Mouse (Mus musculus): ENCODE results near the gene Ccdc163.
"Not testable (repeated sequence)": the region's sequence is repeated elsewhere in the genome, so short reads cannot be mapped to it uniquely, and the experiment has no call there.

Ccdc163 gene

GRCm38 (mm10) chr4:116708201-116708764, at the start of gene Ccdc163, which contains the start of gene Mmachc:
Gene Ccdc163, plus strand, starts transcription at chr4:116708509.
Gene Mmachc, minus strand, starts transcription at chr4:116708406.
- DNase-seq (ENCODE audit: low spot score) = peak; percentile 98

- peak; percentile 51 for DNase-seq (ENCODE audit: low spot score)
Measured at GRCm38 (mm10) chr4:116659474-116659873, 48.8 kb upstream of the Ccdc163 start.

GRCm38 (mm10) chr4:116659916-116660315, 48.4 kb upstream of the Ccdc163 start:
- not testable (repeated sequence) for DNase-seq (ENCODE audit: low spot score)

- no peak for DNase-seq (ENCODE audit: low spot score)
Measured at GRCm38 (mm10) chr4:116660829-116661228, 47.5 kb upstream of the Ccdc163 start.

- no peak for DNase-seq (ENCODE audit: low spot score)
Measured at GRCm38 (mm10) chr4:116661998-116662397, 46.3 kb upstream of the Ccdc163 start.

GRCm38 (mm10) chr4:116666625-116667024, 41.7 kb upstream of the Ccdc163 start:
- no peak for DNase-seq (ENCODE audit: low spot score)

GRCm38 (mm10) chr4:116668145-116668544, 40.2 kb upstream of the Ccdc163 start:
- peak; percentile 39 for DNase-seq (ENCODE audit: low spot score)

- no peak for DNase-seq (ENCODE audit: low spot score)
Measured at GRCm38 (mm10) chr4:116669291-116669690, 39.0 kb upstream of the Ccdc163 start.

- DNase-seq (ENCODE audit: low spot score) = peak; percentile 78
Measured at GRCm38 (mm10) chr4:116672785-116673184, 35.5 kb upstream of the Ccdc163 start.

GRCm38 (mm10) chr4:116674761-116675160, 33.5 kb upstream of the Ccdc163 start:
- DNase-seq (ENCODE audit: low spot score) = not testable (repeated sequence)

GRCm38 (mm10) chr4:116676027-116676426, 32.3 kb upstream of the Ccdc163 start:
- no peak for DNase-seq (ENCODE audit: low spot score)

GRCm38 (mm10) chr4:116677808-116678207, 30.5 kb upstream of the Ccdc163 start:
- no peak for DNase-seq (ENCODE audit: low spot score)

- no peak for DNase-seq (ENCODE audit: low spot score)
Measured at GRCm38 (mm10) chr4:116679141-116679540, 29.2 kb upstream of the Ccdc163 start.

GRCm38 (mm10) chr4:116680521-116680920, 27.8 kb upstream of the Ccdc163 start:
- DNase-seq (ENCODE audit: low spot score) = not testable (repeated sequence)

- no peak for DNase-seq (ENCODE audit: low spot score)
Measured at GRCm38 (mm10) chr4:116683957-116684356, 24.4 kb upstream of the Ccdc163 start.

GRCm38 (mm10) chr4:116684665-116685064, 23.6 kb upstream of the Ccdc163 start:
- DNase-seq (ENCODE audit: low spot score) = no peak

GRCm38 (mm10) chr4:116685402-116686061, 22.8 kb upstream of the Ccdc163 start, which contains the start of gene Prdx1:
Gene Prdx1, plus strand, starts transcription at chr4:116685544.
- peak; percentile 95 for DNase-seq (ENCODE audit: low spot score)

- no peak for DNase-seq (ENCODE audit: low spot score)
Measured at GRCm38 (mm10) chr4:116687041-116687440, 21.3 kb upstream of the Ccdc163 start.

GRCm38 (mm10) chr4:116689309-116689876, 18.9 kb upstream of the Ccdc163 start:
- no peak for DNase-seq (ENCODE audit: low spot score)

GRCm38 (mm10) chr4:116692146-116692545, 16.2 kb upstream of the Ccdc163 start:
- DNase-seq (ENCODE audit: low spot score) = no peak

- no peak for DNase-seq (ENCODE audit: low spot score)
Measured at GRCm38 (mm10) chr4:116693785-116694184, 14.5 kb upstream of the Ccdc163 start.

GRCm38 (mm10) chr4:116698693-116699342, 9.5 kb upstream of the Ccdc163 start:
- DNase-seq (ENCODE audit: low spot score) = no peak

GRCm38 (mm10) chr4:116700964-116701363, 7.3 kb upstream of the Ccdc163 start:
- no peak for DNase-seq (ENCODE audit: low spot score)

All from lung, postnatal 25 days (tissue).